Mouse (Mus musculus): ENCODE data around the gene Mex3d. TPM values are rescaled to one million over a fixed set of nuclear protein-coding genes. Genes with fewer than 3 reads are reported as not detected.

Mex3d gene
- polyA plus RNA-seq, 1 experiment from 2014 or later: 6.7 TPM

DNA sequence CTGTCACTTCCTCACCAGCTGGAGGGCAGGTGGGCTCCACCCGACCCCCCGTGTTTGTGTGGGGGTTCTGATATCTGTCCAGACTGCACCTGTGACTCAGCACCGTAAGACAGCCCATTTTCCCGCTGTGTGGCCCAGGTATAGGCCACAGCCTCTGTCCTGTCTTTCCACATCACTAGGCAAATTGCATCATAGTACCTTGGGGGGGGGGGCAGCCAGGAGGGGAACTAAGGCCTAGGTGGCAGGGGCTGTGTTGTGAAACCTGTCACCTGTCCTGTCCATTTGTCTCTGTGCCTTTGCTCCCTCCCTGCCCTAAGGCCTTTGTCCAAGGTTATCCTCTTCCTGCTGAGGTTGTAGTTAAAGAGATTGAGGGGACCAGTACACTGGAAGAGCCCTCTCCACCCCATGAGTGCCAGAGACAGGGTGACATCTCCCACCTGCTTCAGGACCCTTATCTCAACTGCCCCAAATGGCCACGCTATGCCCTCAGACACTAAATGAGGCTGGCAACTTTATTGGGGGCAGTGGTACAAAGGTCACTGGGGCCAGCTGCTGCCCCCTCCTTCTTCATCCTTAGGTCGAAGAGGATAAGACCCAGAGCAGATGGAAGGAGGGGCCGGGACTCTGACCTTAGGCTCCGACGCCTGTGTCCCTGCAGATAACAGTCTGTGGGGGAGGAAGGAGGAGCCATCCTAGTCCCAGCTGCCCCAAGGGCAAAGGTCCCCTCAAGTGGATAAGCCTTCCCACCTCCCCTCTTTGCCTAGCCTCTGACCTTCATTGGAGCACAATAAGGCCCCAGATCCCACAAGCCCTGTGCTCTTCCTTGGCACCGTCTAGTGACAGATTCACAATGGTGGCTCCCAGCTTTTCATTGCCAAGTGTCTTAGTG, 55.6 kb downstream of the Mex3d start:
- Histone ChIP-seq H3K4me1 (replicated peaks; ENCODE audit: control insufficient read depth, insufficient read depth, low read length) (peaks cover 21% of the 10 kb centered on the region), H3K27ac (ENCODE audit: low read depth) (peak overlapping the region; percentile 2; the same call in 1 of the 2 replicates), H3K4me2 (ENCODE audit: low read length) (peak overlapping the region; percentile 94), H3K27me3 (replicated peaks; ENCODE audit: control insufficient read depth, insufficient read depth, low read length) (0 out of 2 replicates have a peak, but pooled peaks cover 3% of the 10 kb centered on the region), H3K9me3 (ENCODE audit: control insufficient read depth, low read length) (no peaks in the 10 kb centered on the region), H3K9ac (ENCODE audit: low read length) (no peak overlapping the region), H3K36me3 (ENCODE audit: control insufficient read depth, insufficient read depth, low read length) (no peaks in the 10 kb centered on the region), H3K4me3 (ENCODE audit: low read depth, low read length) (no peak overlapping the region)
- DNase-seq (ENCODE audit: low spot score): no peak
- 51% methylated on average over 10 of the region's 10 CpGs for WGBS
- no peak for ATAC-seq (replicated peaks; ENCODE audit: low FRiP score, low TSS enrichment, low read depth)

DNA sequence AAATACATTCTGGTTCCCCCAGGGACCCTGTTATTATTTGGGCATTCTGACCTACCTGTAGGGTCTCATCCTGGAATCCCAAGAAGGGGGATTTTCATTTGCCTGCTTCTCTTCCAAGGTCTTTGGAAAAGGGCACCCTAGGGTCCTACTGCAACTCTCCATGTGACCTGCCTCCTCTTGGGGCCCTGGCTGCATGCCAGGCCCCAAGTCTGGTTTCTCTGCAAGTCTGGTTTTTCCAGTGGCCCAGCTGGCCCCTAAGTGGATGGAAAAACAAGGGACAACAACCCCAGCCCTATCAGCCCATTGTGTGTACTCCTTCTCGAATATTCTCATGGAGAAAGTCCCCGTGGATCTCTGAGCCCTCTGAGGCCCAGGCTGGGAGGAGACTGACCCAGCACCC, 56.6 kb downstream of the Mex3d start:
- ATAC-seq (replicated peaks; ENCODE audit: low FRiP score, low TSS enrichment, low read depth): no peak
- 0 out of 2 replicates have a peak, but pooled peaks cover 3% of the 10 kb centered on the region for H3K27me3 ChIP-seq (replicated peaks; ENCODE audit: control insufficient read depth, insufficient read depth, low read length)
- peak overlapping the region; percentile 94 for H3K4me2 ChIP-seq (ENCODE audit: low read length)
- H3K4me1 ChIP-seq (replicated peaks; ENCODE audit: control insufficient read depth, insufficient read depth, low read length): peaks cover 21% of the 10 kb centered on the region
- H3K9me3 ChIP-seq (ENCODE audit: control insufficient read depth, low read length): no peaks in the 10 kb centered on the region
- 44% methylated on average over 2 of the region's 2 CpGs for WGBS
- no peaks in the 10 kb centered on the region for H3K36me3 ChIP-seq (ENCODE audit: control insufficient read depth, insufficient read depth, low read length)
- H3K27ac ChIP-seq (ENCODE audit: low read depth): 0 out of 2 replicates have a peak overlapping the region, but pooled peaks have one; percentile 2
- peak overlapping the region; percentile 46 for H3K9ac ChIP-seq (ENCODE audit: low read length)
- peak; percentile 67 for DNase-seq (ENCODE audit: low spot score)
- peak overlapping the region; percentile 46; the same call in 1 of the 2 replicates for H3K4me3 ChIP-seq (ENCODE audit: low read depth, low read length)

Small RNA genes within 50 kb of the gene (microRNA-seq; reads per million reads assigned to microRNA genes)
- not detected for gene Gm22721

Other genes with a start within 250 kb of the Mex3d start
- 590 and 627 TPM in 2 replicates for gene Atp5d, start 249.0 kb downstream of the Mex3d start, polyA plus RNA-seq (2014; fragmentation: Nextera tagmentation; extraction: Ambion mirVana)
- 7.1 and 8.5 TPM in 2 replicates for gene Cbarp, start 246.8 kb downstream of the Mex3d start, polyA plus RNA-seq (2014; fragmentation: Nextera tagmentation; extraction: Ambion mirVana)
- 25.5 and 28.9 TPM in 2 replicates for gene Midn, start 239.4 kb downstream of the Mex3d start, polyA plus RNA-seq (2014; fragmentation: Nextera tagmentation; extraction: Ambion mirVana)
- gene Cirbp, start 221.7 kb downstream of the Mex3d start, polyA plus RNA-seq (2014; fragmentation: Nextera tagmentation; extraction: Ambion mirVana): 76.4 and 81.6 TPM in 2 replicates
- 15.8 and 16.7 TPM in 2 replicates for gene 1600002K03Rik, start 214.7 kb downstream of the Mex3d start, polyA plus RNA-seq (2014; fragmentation: Nextera tagmentation; extraction: Ambion mirVana)
- gene Efna2, start 208.2 kb downstream of the Mex3d start, polyA plus RNA-seq (2014; fragmentation: Nextera tagmentation; extraction: Ambion mirVana): 10.2 and 12.2 TPM in 2 replicates
- 61.3 and 66.5 TPM in 2 replicates for gene Mum1, start 161.2 kb downstream of the Mex3d start, polyA plus RNA-seq (2014; fragmentation: Nextera tagmentation; extraction: Ambion mirVana)
- 453 and 498 TPM in 2 replicates for gene Ndufs7, start 138.5 kb downstream of the Mex3d start, polyA plus RNA-seq (2014; fragmentation: Nextera tagmentation; extraction: Ambion mirVana)
- 34.1 and 61.2 TPM in 2 replicates for gene Gamt, start 126.6 kb downstream of the Mex3d start, polyA plus RNA-seq (2014; fragmentation: Nextera tagmentation; extraction: Ambion mirVana)
- gene Dazap1, start 126.2 kb downstream of the Mex3d start, polyA plus RNA-seq (2014; fragmentation: Nextera tagmentation; extraction: Ambion mirVana): 42.3 and 45.7 TPM in 2 replicates
- gene Rps15, start 95.2 kb downstream of the Mex3d start, polyA plus RNA-seq (2014; fragmentation: Nextera tagmentation; extraction: Ambion mirVana): 1,236 and 1,315 TPM in 2 replicates
- 7.8 and 9.1 TPM in 2 replicates for gene Apc2, start 91.7 kb downstream of the Mex3d start, polyA plus RNA-seq (2014; fragmentation: Nextera tagmentation; extraction: Ambion mirVana)
- gene 2310011J03Rik, start 67.1 kb downstream of the Mex3d start, polyA plus RNA-seq (2014; fragmentation: Nextera tagmentation; extraction: Ambion mirVana): 43.4 and 45.2 TPM in 2 replicates
- 6.8 and 7.3 TPM in 2 replicates for gene Pcsk4, start 58.2 kb downstream of the Mex3d start, polyA plus RNA-seq (2014; fragmentation: Nextera tagmentation; extraction: Ambion mirVana)
- 42.4 and 58.1 TPM in 2 replicates for gene Reep6, start 57.7 kb downstream of the Mex3d start, polyA plus RNA-seq (2014; fragmentation: Nextera tagmentation; extraction: Ambion mirVana)
- 8.1 and 8.7 TPM in 2 replicates for gene Adamtsl5, start 39.2 kb downstream of the Mex3d start, polyA plus RNA-seq (2014; fragmentation: Nextera tagmentation; extraction: Ambion mirVana)
- gene Plk5, start 31.2 kb downstream of the Mex3d start, polyA plus RNA-seq (2014; fragmentation: Nextera tagmentation; extraction: Ambion mirVana): 0.22 and 0.32 TPM in 2 replicates
- 203 and 206 TPM in 2 replicates for gene Mbd3, start 11.9 kb upstream of the Mex3d start, polyA plus RNA-seq (2014; fragmentation: Nextera tagmentation; extraction: Ambion mirVana)
- gene Uqcr11, start 19.2 kb upstream of the Mex3d start, polyA plus RNA-seq (2014; fragmentation: Nextera tagmentation; extraction: Ambion mirVana): 941 and 1,108 TPM in 2 replicates
- 106 and 114 TPM in 2 replicates for gene Tcf3, start 46.0 kb upstream of the Mex3d start, polyA plus RNA-seq (2014; fragmentation: Nextera tagmentation; extraction: Ambion mirVana)
- 0.04 and 0.09 TPM in 2 replicates for gene Onecut3, start 107.2 kb upstream of the Mex3d start, polyA plus RNA-seq (2014; fragmentation: Nextera tagmentation; extraction: Ambion mirVana)
- gene Atp8b3, start 151.5 kb upstream of the Mex3d start, polyA plus RNA-seq (2014; fragmentation: Nextera tagmentation; extraction: Ambion mirVana): 0.18 and 0.32 TPM in 2 replicates
- gene Rexo1, start 173.9 kb upstream of the Mex3d start, polyA plus RNA-seq (2014; fragmentation: Nextera tagmentation; extraction: Ambion mirVana): 28.9 and 31.5 TPM in 2 replicates
- gene Klf16, start 189.7 kb upstream of the Mex3d start, polyA plus RNA-seq (2014; fragmentation: Nextera tagmentation; extraction: Ambion mirVana): 9.7 and 12.1 TPM in 2 replicates
- 99.4 and 114 TPM in 2 replicates for gene Abhd17a, start 202.7 kb upstream of the Mex3d start, polyA plus RNA-seq (2014; fragmentation: Nextera tagmentation; extraction: Ambion mirVana)
- 108 and 111 TPM in 2 replicates for gene Scamp4, start 215.2 kb upstream of the Mex3d start, polyA plus RNA-seq (2014; fragmentation: Nextera tagmentation; extraction: Ambion mirVana)
- 9.2 and 10.1 TPM in 2 replicates for gene Adat3, start 215.2 kb upstream of the Mex3d start, polyA plus RNA-seq (2014; fragmentation: Nextera tagmentation; extraction: Ambion mirVana)
- gene Gm49322, start 218.4 kb upstream of the Mex3d start, polyA plus RNA-seq (2014; fragmentation: Nextera tagmentation; extraction: Ambion mirVana): 3.0 and 3.1 TPM in 2 replicates
- gene Csnk1g2, start 235.2 kb upstream of the Mex3d start, polyA plus RNA-seq (2014; fragmentation: Nextera tagmentation; extraction: Ambion mirVana): 66.5 and 116 TPM in 2 replicates